Mouse (Mus musculus) hindbrain, embryonic 16.5 days (tissue): ENCODE measurements at regions not wholly inside any gene's neighbourhood (a gene's known extent, or its start where the extent isn't known, plus 50 kb on each side); places are given as distances from the start of the nearest gene placed in this dataset.
"Not testable (repeated sequence)": the region's sequence is repeated elsewhere in the genome, so short reads cannot be mapped to it uniquely, and the experiment has no call there.

Experiments used
- ATAC-seq: fragments of 200-750 bp; cut with Nextera tagmentation; 2 replicates; pipeline ENCODE4 v1.8.0; 2017; ENCODE audit warnings: moderate TSS enrichment, moderate library complexity
- H3K27ac ChIP-seq: fragments of 300-500 bp; sonication (generic); 2 replicates; pipeline ENCODE4 v1.5.1; 2014; ENCODE audit warnings: low read depth, mild to moderate bottlenecking, control low read depth, low read length, moderate library complexity
- H3K27me3 ChIP-seq: fragments of 300-500 bp; sonication (generic); replicated peaks from 2 replicates; pipeline ENCODE4 v1.6.1; 2014; ENCODE audit warnings: low read length; ENCODE audit not compliant: control insufficient read depth, insufficient read depth
- H3K36me3 ChIP-seq: fragments of 300-500 bp; sonication (generic); 2 replicates; pipeline ENCODE4 v1.6.1; 2014; ENCODE audit warnings: mild to moderate bottlenecking, low read length, moderate library complexity, mixed read lengths; ENCODE audit not compliant: control insufficient read depth, insufficient read depth
- H3K4me1 ChIP-seq: fragments of 300-500 bp; sonication (generic); 2 replicates; pipeline ENCODE4 v1.6.1; 2014; ENCODE audit warnings: low read depth, low read length; ENCODE audit not compliant: control insufficient read depth, insufficient read depth
- H3K4me2 ChIP-seq: fragments of 300-500 bp; sonication (generic); 2 replicates; pipeline ENCODE4 v1.6.1; 2014; ENCODE audit warnings: mild to moderate bottlenecking, low read length, control low read depth, moderate library complexity
- H3K4me3 ChIP-seq: fragments of 300-500 bp; sonication (generic); 2 replicates; pipeline ENCODE4 v1.5.1; 2014; ENCODE audit warnings: mild to moderate bottlenecking, low read length, control low read depth, moderate library complexity
- H3K9ac ChIP-seq: fragments of 300-500 bp; sonication (generic); 2 replicates; pipeline ENCODE4 v1.6.1; 2014; ENCODE audit warnings: low read depth, mild to moderate bottlenecking, control low read depth, low read length, moderate library complexity
- H3K9me3 ChIP-seq: fragments of 300-500 bp; sonication (generic); 2 replicates; pipeline ENCODE4 v1.6.1; 2014; ENCODE audit warnings: mild to moderate bottlenecking, low read length, moderate library complexity; ENCODE audit not compliant: control insufficient read depth
- WGBS: fragments of 180-500 bp; shearing (Covaris S2); extraction: QIAGEN DNeasy Blood & Tissue Kit; methylation state at CpG from one replicate; pipeline ENCODE4 v1.1.7; 2014; 5-methylcytosine and 5-hydroxymethylcytosine counted together

DNA sequence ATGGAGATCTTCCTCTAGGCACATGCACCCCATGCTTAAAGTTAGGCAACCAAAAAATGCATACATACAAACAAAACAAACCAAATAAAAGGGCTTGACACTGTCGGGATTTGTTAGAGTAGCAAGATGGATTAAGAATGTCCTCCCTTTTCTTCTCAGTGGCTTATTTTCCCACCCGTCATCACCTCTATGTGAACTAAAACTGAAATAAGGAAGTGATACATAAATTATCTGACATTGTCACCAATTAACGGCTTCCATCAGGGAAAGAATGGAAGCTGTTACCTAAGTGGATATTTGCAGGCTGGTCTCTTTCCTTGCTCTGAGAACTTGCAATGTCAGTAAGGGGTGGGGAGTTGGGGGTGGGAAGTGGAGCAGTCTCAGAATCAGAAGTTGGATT is 541.5 kb downstream of the Diaph3 start:
- 86% methylated on average over 3 of the region's 3 CpGs for WGBS
- Histone ChIP-seq H3K4me3 (no peak overlapping the region), H3K4me1 (no peaks in the 10 kb centered on the region), H3K4me2 (no peak overlapping the region), H3K27ac (no peak overlapping the region), H3K27me3 (no peaks in the 10 kb centered on the region), H3K9me3 (no peaks in the 10 kb centered on the region; the same call in 1 of the 2 replicates), H3K9ac (no peak overlapping the region), H3K36me3 (no peaks in the 10 kb centered on the region)
- ATAC-seq: no peak

DNA sequence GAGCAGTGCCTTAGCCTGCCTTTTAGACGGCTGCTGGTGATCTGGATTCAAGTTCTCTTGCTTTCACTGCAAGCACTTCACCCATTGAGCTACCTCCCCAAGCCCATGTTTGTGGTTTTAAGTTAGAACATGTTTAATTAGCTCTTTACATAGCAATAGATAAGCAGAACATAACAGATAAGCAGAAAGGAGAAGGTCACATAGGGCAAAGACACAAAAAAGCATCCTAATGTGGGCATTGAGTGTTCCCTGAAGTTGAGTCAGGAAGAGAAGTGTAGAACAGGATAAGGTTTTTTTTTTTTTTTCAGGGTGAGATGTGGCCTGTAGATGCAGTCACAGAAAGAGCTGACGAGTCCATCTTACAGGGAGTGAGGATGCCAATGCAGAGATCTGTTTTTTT is 552.5 kb downstream of the Diaph3 start:
- whole genome bisulfite sequencing: 86% methylated on average over 2 of the region's 2 CpGs
- H3K9ac ChIP-seq: no peak overlapping the region
- no peak for ATAC-seq

DNA sequence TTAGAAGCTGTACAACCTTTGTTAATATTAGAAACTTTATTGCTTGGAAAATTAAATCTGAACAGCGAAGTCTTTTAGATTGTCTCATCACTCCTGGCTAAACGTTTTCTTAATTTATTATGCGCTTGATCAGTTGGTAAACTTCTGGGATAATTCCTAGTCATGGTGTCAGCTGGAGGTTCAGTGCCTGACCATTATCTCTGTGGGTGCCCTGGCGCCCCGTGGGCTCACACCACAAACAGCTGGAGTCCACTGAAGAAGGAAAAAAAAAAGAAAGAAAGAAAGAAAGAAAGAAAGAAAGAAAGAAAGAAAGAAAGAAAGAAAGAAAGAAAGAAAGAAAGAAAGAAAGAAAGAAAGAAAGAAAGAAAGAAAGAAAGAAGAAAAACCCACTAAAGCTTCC is 555.1 kb downstream of the Diaph3 start:
- H3K9me3 ChIP-seq, H3K4me3 ChIP-seq, ATAC-seq, H3K27ac ChIP-seq, H3K36me3 ChIP-seq, H3K9ac ChIP-seq, H3K27me3 ChIP-seq, H3K4me1 ChIP-seq, H3K4me2 ChIP-seq: not testable (repeated sequence)
- 43% methylated on average over 5 of the region's 5 CpGs for WGBS

More for the DNA sequence above, 552.5 kb downstream of the Diaph3 start:
- no peak overlapping the region for H3K27ac ChIP-seq
- H3K36me3 ChIP-seq: no peaks in the 10 kb centered on the region
- no peaks in the 10 kb centered on the region for H3K4me1 ChIP-seq
- H3K9me3 ChIP-seq: no peaks in the 10 kb centered on the region
- no peaks in the 10 kb centered on the region for H3K27me3 ChIP-seq
- H3K4me3 ChIP-seq: no peak overlapping the region
- H3K4me2 ChIP-seq: no peak overlapping the region

DNA sequence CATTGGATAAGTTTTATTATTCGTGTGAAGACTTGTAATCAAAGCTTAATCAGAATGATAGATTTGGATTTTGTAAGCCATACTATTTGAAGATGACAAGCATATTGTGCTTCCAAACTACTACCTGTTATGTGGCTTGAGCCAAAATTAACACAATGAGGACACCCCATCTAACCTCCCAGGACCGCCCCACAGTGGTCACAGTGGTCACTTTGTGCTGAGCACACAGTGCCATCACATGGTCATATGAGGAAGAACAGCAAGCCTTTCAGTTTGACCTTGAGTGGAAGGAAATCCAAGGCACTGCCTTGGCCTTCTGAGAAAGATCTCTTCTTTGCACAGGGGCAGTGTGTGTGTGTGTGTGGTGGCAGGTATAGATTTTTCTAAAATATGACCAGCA is 578.3 kb downstream of the Diaph3 start:
- H3K9me3 ChIP-seq: no peaks in the 10 kb centered on the region
- WGBS: 67% methylated on average over 2 of the region's 2 CpGs
- ATAC-seq: no peak
- no peaks in the 10 kb centered on the region for H3K36me3 ChIP-seq
- H3K9ac ChIP-seq: no peak overlapping the region
- H3K4me1 ChIP-seq: no peaks in the 10 kb centered on the region
- no peak overlapping the region for H3K4me3 ChIP-seq
- no peak overlapping the region for H3K27ac ChIP-seq
- H3K4me2 ChIP-seq: no peak overlapping the region
- H3K27me3 ChIP-seq: no peaks in the 10 kb centered on the region

DNA sequence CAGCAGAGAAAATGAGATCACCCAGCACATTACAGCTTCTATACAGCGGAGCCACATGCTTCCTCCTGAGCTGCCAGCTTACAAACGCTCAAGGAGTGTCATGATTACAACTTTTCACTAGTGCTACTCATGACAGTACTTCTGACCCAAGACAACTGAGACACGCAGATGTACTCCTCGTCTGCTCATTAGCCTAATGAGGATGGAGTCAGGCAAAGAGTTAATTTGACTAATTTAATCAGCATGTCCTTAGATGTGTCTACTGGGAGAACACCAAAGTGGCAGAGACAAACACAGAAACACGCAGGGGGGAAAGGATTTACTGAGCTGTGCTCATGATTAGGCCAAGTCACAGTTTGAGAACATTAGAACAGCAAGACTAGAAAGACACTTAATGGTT is 603.0 kb downstream of the Diaph3 start:
- ATAC-seq: 0 out of 2 replicates have a peak, but pooled peaks have one; percentile 34
- no peaks in the 10 kb centered on the region for H3K36me3 ChIP-seq
- 48% methylated on average over 5 of the region's 5 CpGs for WGBS

DNA sequence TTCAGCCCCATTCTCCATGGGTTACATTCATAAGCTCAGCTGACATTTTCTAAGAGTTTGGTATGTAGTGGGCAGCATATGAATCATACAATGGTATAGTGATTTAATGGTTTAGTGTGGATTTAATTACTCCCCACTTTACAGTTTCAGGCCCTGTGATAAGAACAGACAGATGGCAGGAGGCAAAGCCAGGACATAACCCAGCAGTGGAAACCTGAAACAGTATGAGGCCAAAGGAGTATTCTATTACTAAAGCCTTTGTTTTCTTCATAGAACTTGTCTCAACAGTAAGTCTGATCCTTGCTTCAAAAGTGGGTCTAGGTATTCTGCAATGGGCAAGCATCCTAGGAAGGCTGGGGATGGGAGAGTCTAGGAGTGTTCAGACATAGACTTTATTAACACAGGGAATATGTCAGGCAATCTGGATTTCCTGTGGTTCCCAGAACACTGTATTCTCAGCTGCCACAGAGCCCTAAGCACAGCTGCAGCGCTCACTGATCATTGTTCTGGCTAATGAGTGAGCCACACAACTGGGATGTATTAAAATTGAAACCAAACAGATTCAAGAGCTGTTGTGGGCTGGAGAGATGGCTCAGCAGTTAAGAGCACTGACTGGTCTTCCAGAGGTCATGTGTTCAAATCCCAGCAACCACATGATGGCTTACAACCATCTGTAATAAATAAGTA is 604.6 kb downstream of the Diaph3 start:
- Histone ChIP-seq H3K27ac (no peak overlapping the region), H3K9ac (no peak overlapping the region), H3K4me1 (no peaks in the 10 kb centered on the region), H3K9me3 (no peaks in the 10 kb centered on the region), H3K4me2 (no peak overlapping the region), H3K27me3 (no peaks in the 10 kb centered on the region), H3K36me3 (no peaks in the 10 kb centered on the region), H3K4me3 (no peak overlapping the region)
- no peak for ATAC-seq
- 59% methylated on average over 1 of the region's 1 CpGs for WGBS

More for the DNA sequence above, 603.0 kb downstream of the Diaph3 start:
- H3K9ac ChIP-seq: no peak overlapping the region
- no peaks in the 10 kb centered on the region for H3K27me3 ChIP-seq
- H3K4me1 ChIP-seq: no peaks in the 10 kb centered on the region
- no peak overlapping the region for H3K27ac ChIP-seq
- H3K4me2 ChIP-seq: no peak overlapping the region
- H3K4me3 ChIP-seq: no peak overlapping the region
- H3K9me3 ChIP-seq: no peaks in the 10 kb centered on the region

DNA sequence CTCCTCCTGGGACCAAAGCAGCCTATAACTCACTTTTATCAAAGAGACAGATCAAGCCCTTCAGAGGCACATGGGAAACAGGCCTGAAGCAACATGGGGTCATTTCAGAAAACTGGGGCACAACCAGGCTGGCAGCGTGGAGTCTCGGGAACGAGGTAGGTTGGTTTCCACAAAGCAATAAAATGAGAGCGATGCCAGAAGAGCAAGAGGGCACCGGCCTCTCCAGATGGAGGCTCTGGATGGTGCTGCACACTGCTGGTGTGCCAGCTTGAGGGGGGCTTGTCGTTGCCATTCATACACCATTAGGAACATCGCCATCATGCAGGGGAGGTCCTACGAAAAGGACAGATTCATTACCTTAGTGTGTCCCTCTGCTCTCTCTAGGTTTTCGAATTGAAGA is 630.6 kb downstream of the Diaph3 start:
- 82% methylated on average over 9 of the region's 9 CpGs for WGBS
- H3K27ac ChIP-seq: no peak overlapping the region
- no peak overlapping the region for H3K4me2 ChIP-seq
- no peaks in the 10 kb centered on the region for H3K36me3 ChIP-seq
- H3K4me3 ChIP-seq: no peak overlapping the region
- no peak overlapping the region for H3K9ac ChIP-seq
- ATAC-seq: no peak
- H3K27me3 ChIP-seq: no peaks in the 10 kb centered on the region
- H3K9me3 ChIP-seq: no peaks in the 10 kb centered on the region
- H3K4me1 ChIP-seq: no peaks in the 10 kb centered on the region

DNA sequence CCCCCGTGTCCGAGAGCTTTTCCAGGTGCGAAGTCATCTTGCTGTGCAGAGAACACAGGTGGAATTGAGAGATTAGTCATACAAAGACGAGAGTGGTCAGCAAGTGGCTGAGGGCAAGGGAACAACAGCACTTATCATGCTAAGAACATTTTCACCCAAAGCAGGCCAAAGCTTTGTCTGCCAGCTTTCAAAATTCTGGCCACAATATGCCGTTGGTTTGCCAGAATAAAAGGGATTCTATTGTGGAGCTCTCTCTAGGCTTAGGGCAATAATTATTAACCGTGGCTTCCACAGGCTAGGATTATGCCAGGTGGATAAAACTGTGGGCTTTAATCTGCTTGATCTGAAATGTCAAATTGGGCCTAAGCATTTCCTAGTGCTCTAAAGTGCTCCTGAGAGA is 631.3 kb downstream of the Diaph3 start:
- ATAC-seq: no peak
- H3K4me2 ChIP-seq: no peak overlapping the region
- 82% methylated on average over 6 of the region's 6 CpGs for WGBS
- H3K27me3 ChIP-seq: no peaks in the 10 kb centered on the region
- no peak overlapping the region for H3K27ac ChIP-seq
- H3K4me1 ChIP-seq: no peaks in the 10 kb centered on the region
- H3K9ac ChIP-seq: no peak overlapping the region
- H3K9me3 ChIP-seq: no peaks in the 10 kb centered on the region
- H3K36me3 ChIP-seq: no peaks in the 10 kb centered on the region
- no peak overlapping the region for H3K4me3 ChIP-seq

DNA sequence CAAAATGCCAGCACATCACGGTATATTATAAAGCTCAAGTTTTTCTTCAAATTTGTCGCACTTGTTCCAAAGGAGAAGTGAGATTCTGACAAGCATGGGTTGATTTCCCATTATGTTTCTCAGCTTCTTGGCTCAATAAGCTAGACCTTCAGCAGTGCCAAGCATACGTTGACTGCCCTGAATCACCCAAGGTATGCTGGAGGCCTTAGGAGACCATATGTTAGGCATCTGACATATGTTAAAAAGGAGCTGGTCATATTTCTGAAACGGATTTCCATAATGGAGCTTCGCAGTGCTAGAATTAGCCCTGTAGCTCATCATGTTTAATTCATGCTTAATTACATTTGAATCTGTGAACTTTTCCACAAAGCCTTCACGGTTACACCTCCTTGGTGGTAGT is 634.7 kb downstream of the Diaph3 start:
- no peak overlapping the region for H3K27ac ChIP-seq
- WGBS: 56% methylated on average over 6 of the region's 6 CpGs
- H3K9ac ChIP-seq: no peak overlapping the region
- no peaks in the 10 kb centered on the region for H3K4me1 ChIP-seq
- no peak overlapping the region for H3K4me3 ChIP-seq
- no peak overlapping the region for H3K4me2 ChIP-seq
- no peaks in the 10 kb centered on the region for H3K36me3 ChIP-seq
- H3K27me3 ChIP-seq: no peaks in the 10 kb centered on the region
- peak; percentile 60 for ATAC-seq
- no peaks in the 10 kb centered on the region for H3K9me3 ChIP-seq

DNA sequence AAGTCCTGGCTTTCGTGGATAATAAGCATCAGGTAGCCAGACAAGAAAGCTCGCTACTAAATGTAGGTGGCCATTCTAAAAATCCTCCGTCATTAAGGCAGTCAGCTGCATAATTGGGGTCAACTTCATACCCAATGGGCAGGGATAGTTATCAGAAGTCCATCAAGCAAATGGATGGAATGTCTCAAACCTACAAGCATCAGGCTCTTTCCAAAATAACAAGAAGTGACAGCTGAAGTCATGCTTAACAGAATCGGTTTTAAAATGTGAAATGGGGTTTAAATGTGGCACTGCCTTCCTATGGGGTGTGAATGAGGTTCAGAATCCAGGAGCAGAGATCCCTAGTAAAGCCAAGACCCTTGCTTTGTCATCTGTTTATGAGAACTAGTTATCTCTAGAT is 650.2 kb downstream of the Diaph3 start:
- Histone ChIP-seq H3K4me1 (peaks cover 10% of the 10 kb centered on the region), H3K4me2 (no peak overlapping the region), H3K36me3 (no peaks in the 10 kb centered on the region), H3K9me3 (no peaks in the 10 kb centered on the region), H3K9ac (no peak overlapping the region), H3K27ac (no peak overlapping the region), H3K27me3 (no peaks in the 10 kb centered on the region), H3K4me3 (no peak overlapping the region)
- no peak for ATAC-seq
- WGBS: 79% methylated on average over 4 of the region's 4 CpGs
